Mouse (Mus musculus) kidney, embryonic 15.5 days (tissue): ENCODE measurements around the gene Dnah3. TPM values are rescaled to one million over a fixed set of nuclear protein-coding genes. Genes with fewer than 3 reads are reported as not detected.

ENCODE experiments used
- ATAC-seq: fragments of 200-750 bp; cut with Nextera tagmentation; replicated peaks from 2 replicates; pipeline ENCODE4 v1.8.0; 2017; ENCODE audit warnings: moderate TSS enrichment; ENCODE audit not compliant: low FRiP score
- H3K27ac ChIP-seq: fragments of 300-500 bp; sonication (generic); 2 replicates; pipeline ENCODE4 v1.5.1; 2015; ENCODE audit warnings: mild to moderate bottlenecking, inconsistent platforms
- H3K27me3 ChIP-seq: fragments of 300-500 bp; sonication (generic); 2 replicates; pipeline ENCODE4 v1.6.1; 2015; ENCODE audit warnings: inconsistent platforms
- H3K36me3 ChIP-seq: fragments of 300-500 bp; sonication (generic); 2 replicates; pipeline ENCODE4 v1.6.1; 2015; ENCODE audit warnings: inconsistent platforms
- H3K4me1 ChIP-seq: fragments of 300-500 bp; sonication (generic); 2 replicates; pipeline ENCODE4 v1.6.1; 2015; ENCODE audit warnings: inconsistent platforms
- H3K4me2 ChIP-seq: fragments of 300-500 bp; sonication (generic); 2 replicates; pipeline ENCODE4 v1.6.1; 2015; ENCODE audit warnings: moderate library complexity, mild to moderate bottlenecking, inconsistent platforms
- H3K4me3 ChIP-seq: fragments of 300-500 bp; sonication (generic); replicated peaks from 2 replicates; pipeline ENCODE4 v1.5.1; 2015; ENCODE audit warnings: mild to moderate bottlenecking, inconsistent platforms
- H3K9ac ChIP-seq: fragments of 300-500 bp; sonication (generic); 2 replicates; pipeline ENCODE4 v1.6.1; 2015; ENCODE audit warnings: mild to moderate bottlenecking, inconsistent platforms
- H3K9me3 ChIP-seq: fragments of 300-500 bp; sonication (generic); replicated peaks from 2 replicates; pipeline ENCODE4 v1.6.1; 2016; ENCODE audit warnings: inconsistent platforms
- WGBS: fragments of 180-500 bp; shearing (Covaris S2); methylation state at CpG from one replicate; pipeline ENCODE4 v1.1.7; 2015; ENCODE audit warnings: mixed read lengths; 5-methylcytosine and 5-hydroxymethylcytosine counted together
- polyA plus RNA-seq: library from polyadenylated mRNA; unstranded; fragments of >200 nt; fragmentation: Nextera tagmentation; extraction: Ambion mirVana; gene quantifications from 2 replicates; pipeline ENCODE4 v1.2.1, GENCODE M21; 2015

Gene Dnah3
- polyA plus RNA-seq, 1 experiment from 2014 or later = not detected

DNA sequence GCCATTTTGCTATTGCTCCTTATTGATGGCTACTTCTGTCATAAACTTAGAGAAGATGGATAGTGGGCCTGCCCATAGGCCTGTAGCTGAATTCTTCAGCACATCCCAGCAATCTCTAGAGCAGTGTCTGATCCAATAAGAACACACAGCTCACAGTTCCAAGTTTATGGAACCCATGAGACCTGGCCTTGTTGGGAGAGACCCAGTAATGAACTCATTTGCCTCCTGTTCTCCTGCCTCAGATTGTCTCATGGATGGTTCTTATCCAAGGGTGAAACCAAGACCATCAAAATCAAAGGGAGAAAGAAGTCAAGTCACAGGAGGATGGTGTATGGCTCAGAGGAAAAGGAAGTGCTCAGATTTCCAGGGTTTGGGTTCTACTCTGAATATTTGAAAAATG is 44.6 kb downstream of the Dnah3 start:
- no peak for ATAC-seq
- H3K4me3 ChIP-seq = no peak overlapping the region

DNA sequence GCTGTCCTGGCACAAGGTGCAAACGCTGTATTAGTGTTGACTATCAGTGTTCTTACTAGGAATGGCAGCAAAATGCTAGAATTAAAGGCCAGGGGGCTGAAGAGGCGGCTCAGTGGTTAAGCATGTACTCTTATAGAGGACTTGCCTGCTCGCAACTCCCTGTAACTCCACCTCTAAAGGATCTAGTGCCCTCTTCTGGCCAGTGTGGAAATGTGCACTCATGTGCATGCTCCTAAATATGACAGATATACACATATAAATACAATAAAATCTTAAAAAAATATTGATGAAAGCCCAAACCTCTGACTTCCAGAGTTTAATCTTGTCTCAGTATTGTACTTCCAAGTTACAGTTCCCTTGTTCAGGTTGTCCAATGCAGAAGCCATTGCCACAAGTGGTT is 51.1 kb downstream of the Dnah3 start:
- Histone ChIP-seq H3K4me1 (no peaks in the 10 kb centered on the region), H3K4me2 (no peak overlapping the region), H3K27ac (no peak overlapping the region), H3K9ac (no peak overlapping the region), H3K36me3 (no peaks in the 10 kb centered on the region), H3K4me3 (no peak overlapping the region), H3K27me3 (no peaks in the 10 kb centered on the region), H3K9me3 (no peaks in the 10 kb centered on the region)
- ATAC-seq = no peak
- 83% methylated on average over 3 of the region's 3 CpGs for WGBS

More for the DNA sequence above, 44.6 kb downstream of the Dnah3 start:
- Histone ChIP-seq H3K27ac (no peak overlapping the region), H3K9ac (no peak overlapping the region), H3K9me3 (no peaks in the 10 kb centered on the region), H3K36me3 (no peaks in the 10 kb centered on the region), H3K4me2 (no peak overlapping the region), H3K27me3 (no peaks in the 10 kb centered on the region), H3K4me1 (no peaks in the 10 kb centered on the region)

- no peaks in the 10 kb centered on the region for H3K9me3 ChIP-seq
- WGBS = 80% methylated on average over 5 of the region's 5 CpGs
- H3K4me1 ChIP-seq = no peaks in the 10 kb centered on the region
- no peak overlapping the region for H3K27ac ChIP-seq
- H3K27me3 ChIP-seq = no peaks in the 10 kb centered on the region
- no peak overlapping the region for H3K4me2 ChIP-seq
- H3K9ac ChIP-seq = no peak overlapping the region
- H3K4me3 ChIP-seq = no peak overlapping the region
- ATAC-seq = no peak
- H3K36me3 ChIP-seq = no peaks in the 10 kb centered on the region
These were observed 58.7 kb downstream of the Dnah3 start for GRCm38 (mm10) chr7:120036422-120036821.

- Histone ChIP-seq H3K27me3 (no peaks in the 10 kb centered on the region), H3K4me1 (no peaks in the 10 kb centered on the region), H3K9ac (no peak overlapping the region), H3K27ac (no peak overlapping the region), H3K36me3 (no peaks in the 10 kb centered on the region), H3K4me2 (no peak overlapping the region), H3K9me3 (no peaks in the 10 kb centered on the region), H3K4me3 (no peak overlapping the region)
- no peak for ATAC-seq
- WGBS = 75% methylated on average over 4 of the region's 4 CpGs
These were observed 60.1 kb downstream of the Dnah3 start for GRCm38 (mm10) chr7:120034996-120035395.

DNA sequence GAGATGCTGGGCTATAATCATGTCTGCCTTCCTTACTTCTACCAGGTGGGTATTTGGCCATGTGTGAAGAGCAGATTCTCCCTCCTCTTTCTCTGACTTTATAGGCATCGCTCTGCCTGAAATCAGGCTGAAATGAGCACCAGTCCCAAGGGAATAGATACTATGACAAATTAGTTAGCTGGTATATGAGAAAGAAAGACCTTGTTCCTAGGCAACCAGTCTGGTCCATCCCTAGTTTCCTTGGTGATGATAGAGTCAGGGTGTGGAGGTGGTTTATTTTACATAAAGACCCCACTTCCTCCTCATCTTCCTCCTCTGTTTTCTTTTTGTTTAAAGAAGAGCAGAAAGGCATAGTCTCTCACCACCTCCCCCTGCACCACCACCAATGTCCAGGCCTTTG is 60.5 kb downstream of the Dnah3 start:
- no peaks in the 10 kb centered on the region for H3K27me3 ChIP-seq
- H3K9me3 ChIP-seq = no peaks in the 10 kb centered on the region
- H3K4me1 ChIP-seq = no peaks in the 10 kb centered on the region
- H3K4me3 ChIP-seq = no peak overlapping the region
- 91% methylated on average over 1 of the region's 1 CpGs for WGBS
- H3K9ac ChIP-seq = no peak overlapping the region
- ATAC-seq = no peak
- H3K4me2 ChIP-seq = no peak overlapping the region
- no peak overlapping the region for H3K27ac ChIP-seq
- no peaks in the 10 kb centered on the region for H3K36me3 ChIP-seq

DNA sequence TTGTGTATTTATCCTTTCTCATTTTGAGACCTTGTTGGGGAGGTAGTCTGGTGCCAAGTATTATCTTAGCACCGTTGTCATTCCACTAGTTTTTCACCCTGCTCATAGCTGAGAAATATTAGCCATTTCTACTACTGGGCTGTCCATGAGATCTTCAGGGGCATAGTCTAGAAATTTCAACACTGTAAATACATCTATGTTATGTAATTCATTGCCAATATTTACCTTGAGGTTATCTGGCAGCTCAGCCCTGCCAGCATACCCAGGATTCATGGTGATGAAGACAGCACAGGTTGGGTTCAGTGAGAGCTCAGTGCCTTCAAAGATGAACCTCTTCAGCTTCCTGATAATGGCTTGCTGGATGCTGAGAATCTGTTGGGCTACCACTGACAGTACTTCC is 66.4 kb downstream of the Dnah3 start:
- H3K27ac ChIP-seq = no peak overlapping the region
- H3K27me3 ChIP-seq = no peaks in the 10 kb centered on the region
- no peaks in the 10 kb centered on the region for H3K36me3 ChIP-seq
- H3K9ac ChIP-seq = no peak overlapping the region
- no peak for ATAC-seq
- no peak overlapping the region for H3K4me2 ChIP-seq
- 89% methylated on average over 1 of the region's 1 CpGs for WGBS
- H3K4me3 ChIP-seq = no peak overlapping the region
- no peaks in the 10 kb centered on the region for H3K4me1 ChIP-seq
- H3K9me3 ChIP-seq = no peaks in the 10 kb centered on the region

DNA sequence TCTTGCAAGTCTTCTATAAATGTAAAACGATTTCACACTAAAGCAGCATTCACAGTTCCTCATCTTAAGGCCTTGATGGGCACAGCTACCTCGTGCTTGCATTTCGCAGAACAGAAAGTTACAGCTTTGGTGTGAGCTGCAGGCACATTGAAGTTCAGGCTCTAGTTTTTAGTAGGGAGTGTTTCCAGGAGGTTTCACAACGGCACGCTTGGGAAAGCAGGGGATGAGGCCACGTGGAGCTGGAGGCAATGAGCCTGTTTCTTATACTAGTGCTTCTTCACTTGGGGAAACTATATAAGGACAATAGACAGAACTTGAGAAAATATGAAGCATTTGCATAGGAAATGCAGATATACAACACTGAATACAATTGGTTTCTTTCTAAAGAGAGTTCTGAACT is 98.0 kb downstream of the Dnah3 start:
- Histone ChIP-seq H3K27ac (no peak overlapping the region), H3K36me3 (no peaks in the 10 kb centered on the region), H3K4me1 (no peaks in the 10 kb centered on the region), H3K4me3 (no peak overlapping the region), H3K27me3 (no peaks in the 10 kb centered on the region), H3K4me2 (no peak overlapping the region), H3K9ac (no peak overlapping the region), H3K9me3 (no peaks in the 10 kb centered on the region)
- no peak for ATAC-seq
- WGBS = 64% methylated on average over 6 of the region's 6 CpGs

DNA sequence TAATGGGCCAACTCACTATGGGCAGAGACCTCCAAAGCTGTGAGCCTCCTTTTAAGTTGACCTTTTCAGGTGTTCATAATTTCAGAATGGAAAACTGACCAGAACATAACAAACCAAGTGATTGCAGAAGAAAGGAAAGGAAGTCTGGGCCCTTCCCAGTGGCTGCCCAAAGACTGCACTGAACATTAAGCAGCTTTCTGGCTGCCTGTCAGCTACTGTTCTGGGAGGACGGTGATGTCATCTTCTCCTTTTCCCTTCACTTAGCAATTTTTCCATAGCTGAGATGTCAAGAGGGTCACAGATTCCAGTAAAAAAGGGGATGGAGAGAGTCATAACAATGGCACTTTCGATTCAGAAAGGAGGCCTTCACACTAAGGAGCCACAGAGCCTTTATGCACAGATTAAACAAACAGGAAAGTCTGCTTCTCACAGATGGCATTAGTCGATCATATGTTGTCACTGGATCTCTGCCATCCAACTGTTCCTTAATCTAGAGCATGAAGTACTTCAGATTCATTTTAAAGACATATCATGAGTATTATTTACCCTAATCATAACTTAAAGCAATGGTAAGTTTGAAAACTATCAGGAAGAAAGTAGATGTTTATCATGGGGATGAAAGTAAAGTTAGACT is 109.7 kb downstream of the Dnah3 start:
- Histone ChIP-seq H3K4me1 (no peaks in the 10 kb centered on the region), H3K4me3 (no peak overlapping the region), H3K4me2 (no peak overlapping the region), H3K9me3 (no peaks in the 10 kb centered on the region), H3K27ac (no peak overlapping the region), H3K27me3 (no peaks in the 10 kb centered on the region), H3K36me3 (no peaks in the 10 kb centered on the region), H3K9ac (no peak overlapping the region)
- ATAC-seq = no peak
- WGBS = 73% methylated on average over 3 of the region's 3 CpGs

- Histone ChIP-seq H3K27me3 (no peaks in the 10 kb centered on the region), H3K9ac (no peak overlapping the region), H3K4me3 (no peak overlapping the region), H3K36me3 (no peaks in the 10 kb centered on the region), H3K4me2 (no peak overlapping the region), H3K4me1 (no peaks in the 10 kb centered on the region), H3K9me3 (no peaks in the 10 kb centered on the region), H3K27ac (no peak overlapping the region)
- no peak for ATAC-seq
- 77% methylated on average over 3 of the region's 3 CpGs for WGBS
These were observed 114.9 kb downstream of the Dnah3 start for GRCm38 (mm10) chr7:119980170-119980569.

DNA sequence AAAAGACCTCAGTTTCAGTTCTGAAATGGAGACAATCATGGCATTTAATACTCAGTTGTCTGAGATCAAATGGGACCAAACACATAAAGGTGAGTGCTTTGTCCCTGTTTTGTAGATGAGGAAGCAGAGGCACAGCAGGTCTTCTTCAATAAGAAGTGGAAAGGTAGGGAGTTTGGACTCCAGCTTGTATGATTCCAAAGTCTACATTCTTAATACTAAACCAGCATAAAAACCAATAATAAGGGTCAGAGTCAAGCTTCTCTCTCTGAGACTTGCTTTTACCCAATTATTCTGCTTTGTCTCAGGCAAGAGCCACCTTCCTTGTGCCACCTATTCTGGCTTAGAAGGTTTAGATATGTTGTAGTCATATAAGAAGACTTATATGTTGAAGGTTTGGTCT is 116.5 kb downstream of the Dnah3 start:
- no peak for ATAC-seq
- no peak overlapping the region for H3K4me3 ChIP-seq
- no peaks in the 10 kb centered on the region for H3K4me1 ChIP-seq
- no peak overlapping the region for H3K4me2 ChIP-seq
- H3K27me3 ChIP-seq = no peaks in the 10 kb centered on the region
- no peaks in the 10 kb centered on the region for H3K36me3 ChIP-seq
- H3K9me3 ChIP-seq = no peaks in the 10 kb centered on the region
- H3K9ac ChIP-seq = no peak overlapping the region
- no peak overlapping the region for H3K27ac ChIP-seq

DNA sequence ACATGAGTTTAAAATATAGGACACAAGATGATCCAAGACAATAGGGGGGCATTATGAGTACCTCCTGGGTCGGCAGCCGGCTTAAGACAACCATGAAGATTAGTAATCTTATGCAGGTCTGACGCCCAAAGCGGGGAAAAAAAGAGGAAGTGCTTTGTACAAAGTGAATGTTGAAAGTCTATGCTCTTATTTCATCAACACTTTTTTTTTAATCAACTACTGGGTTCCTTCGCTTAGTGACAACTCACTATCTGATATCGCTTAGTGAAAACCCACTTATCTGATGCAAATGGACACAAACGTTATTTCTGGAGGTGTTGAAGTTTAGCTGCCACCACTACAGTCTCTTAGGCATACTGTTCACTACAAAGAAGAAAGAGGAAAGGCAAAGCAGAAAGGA is 117.5 kb downstream of the Dnah3 start:
- Histone ChIP-seq H3K27me3 (no peaks in the 10 kb centered on the region), H3K36me3 (no peaks in the 10 kb centered on the region), H3K9me3 (no peaks in the 10 kb centered on the region), H3K4me1 (no peaks in the 10 kb centered on the region), H3K4me2 (no peak overlapping the region), H3K4me3 (no peak overlapping the region), H3K27ac (no peak overlapping the region), H3K9ac (no peak overlapping the region)
- WGBS = 85% methylated on average over 7 of the region's 7 CpGs
- ATAC-seq = no peak

GRCm38 (mm10) chr7:119976256-119976655 is 118.8 kb downstream of the Dnah3 start:
- no peaks in the 10 kb centered on the region for H3K4me1 ChIP-seq
- no peaks in the 10 kb centered on the region for H3K36me3 ChIP-seq
- H3K4me2 ChIP-seq = no peak overlapping the region
- H3K9ac ChIP-seq = no peak overlapping the region
- no peaks in the 10 kb centered on the region for H3K27me3 ChIP-seq
- no peak overlapping the region for H3K27ac ChIP-seq
- H3K9me3 ChIP-seq = no peaks in the 10 kb centered on the region
- no peak for ATAC-seq
- WGBS = 72% methylated on average over 6 of the region's 6 CpGs
- no peak overlapping the region for H3K4me3 ChIP-seq

DNA sequence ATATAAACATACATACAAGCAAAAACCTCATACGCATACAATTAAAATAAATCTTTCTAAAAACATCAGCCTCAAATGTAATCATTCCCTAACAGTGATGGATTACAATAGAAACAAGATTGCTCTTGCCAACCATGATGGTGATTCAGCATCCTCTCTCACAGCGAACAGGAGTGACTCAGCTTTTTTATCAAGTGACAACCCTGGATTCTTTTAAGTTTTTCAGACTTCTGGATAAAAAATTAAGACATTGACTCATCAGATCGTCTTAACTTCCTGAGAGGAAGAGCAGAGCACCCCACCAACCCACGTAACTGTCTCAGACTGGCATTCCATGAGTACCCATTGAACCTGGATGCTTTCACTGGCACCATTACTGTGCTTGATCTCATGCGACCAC is 120.9 kb downstream of the Dnah3 start:
- no peaks in the 10 kb centered on the region for H3K27me3 ChIP-seq

More for the DNA sequence above, 120.9 kb downstream of the Dnah3 start:
- no peaks in the 10 kb centered on the region for H3K4me1 ChIP-seq
- no peaks in the 10 kb centered on the region for H3K9me3 ChIP-seq
- H3K36me3 ChIP-seq = no peaks in the 10 kb centered on the region
- no peak for ATAC-seq
- H3K9ac ChIP-seq = no peak overlapping the region
- WGBS = 82% methylated on average over 5 of the region's 5 CpGs
- no peak overlapping the region for H3K27ac ChIP-seq
- no peak overlapping the region for H3K4me3 ChIP-seq
- H3K4me2 ChIP-seq = no peak overlapping the region
